Mouse (Mus musculus) kidney, postnatal 0 days (tissue): ENCODE measurements around the gene Snrpc. TPM values are rescaled to one million over a fixed set of nuclear protein-coding genes. Genes with fewer than 3 reads are reported as not detected.

Source experiments
- ATAC-seq: fragments of 200-750 bp; cut with Nextera tagmentation; replicated peaks from 2 replicates; pipeline ENCODE4 v1.8.0; 2017; ENCODE audit warnings: low read depth, moderate number of reproducible peaks, moderate TSS enrichment, moderate library complexity; ENCODE audit not compliant: low FRiP score
- DNase-seq: peaks from one replicate; pipeline ENCODE4 v3.0.0-alpha.2; 2016; ENCODE audit warnings: low spot score
- H3K27ac ChIP-seq: fragments of 300-500 bp; sonication (generic); 2 replicates; pipeline ENCODE4 v1.5.1; 2014; ENCODE audit warnings: mild to moderate bottlenecking
- H3K27me3 ChIP-seq: fragments of 300-500 bp; sonication (generic); 2 replicates; pipeline ENCODE4 v1.6.1; 2014; ENCODE audit warnings: low read length, mixed read lengths; ENCODE audit not compliant: insufficient read depth
- H3K36me3 ChIP-seq: fragments of 300-500 bp; sonication (generic); 2 replicates; pipeline ENCODE4 v1.6.1; 2014; ENCODE audit warnings: low read length, mixed read lengths; ENCODE audit not compliant: insufficient read depth
- H3K4me1 ChIP-seq: fragments of 300-500 bp; sonication (generic); replicated peaks from 2 replicates; pipeline ENCODE4 v1.6.1; 2014; ENCODE audit warnings: antibody characterized with exemption, low read length, mixed read lengths; ENCODE audit not compliant: insufficient read depth
- H3K4me2 ChIP-seq: fragments of 300-500 bp; sonication (generic); 2 replicates; pipeline ENCODE4 v1.6.1; 2014; ENCODE audit warnings: mild to moderate bottlenecking, low read length, moderate library complexity, mixed read lengths
- H3K4me3 ChIP-seq: fragments of 300-500 bp; sonication (generic); replicated peaks from 2 replicates; pipeline ENCODE4 v1.5.1; 2014; ENCODE audit warnings: low read depth, low read length
- H3K9ac ChIP-seq: fragments of 300-500 bp; sonication (generic); 2 replicates; pipeline ENCODE4 v1.6.1; 2014; ENCODE audit warnings: low read depth, low read length
- H3K9me3 ChIP-seq: fragments of 300-500 bp; sonication (generic); replicated peaks from 2 replicates; pipeline ENCODE4 v1.6.1; 2016; ENCODE audit warnings: low read length, inconsistent platforms, mixed read lengths
- CTCF ChIP-seq: IDR thresholded peaks from 2 replicates; pipeline ENCODE4 v1.5.1; 2016; ENCODE audit warnings: antibody characterized with exemption, low read depth, mild to moderate bottlenecking, moderate library complexity
- WGBS: fragments of 180-500 bp; shearing (Covaris S2); extraction: QIAGEN DNeasy Blood & Tissue Kit; methylation state at CpG from one replicate; pipeline ENCODE4 v1.1.7; 2014; 5-methylcytosine and 5-hydroxymethylcytosine counted together
- polyA plus RNA-seq: library from polyadenylated mRNA; unstranded; fragments of >200 nt; fragmentation: Nextera tagmentation; extraction: Ambion mirVana; gene quantifications from 2 replicates; pipeline ENCODE4 v1.2.1, GENCODE M21; 2015

Gene Snrpc
- polyA plus RNA-seq, 1 experiment from 2014 or later: 258 TPM

DNA sequence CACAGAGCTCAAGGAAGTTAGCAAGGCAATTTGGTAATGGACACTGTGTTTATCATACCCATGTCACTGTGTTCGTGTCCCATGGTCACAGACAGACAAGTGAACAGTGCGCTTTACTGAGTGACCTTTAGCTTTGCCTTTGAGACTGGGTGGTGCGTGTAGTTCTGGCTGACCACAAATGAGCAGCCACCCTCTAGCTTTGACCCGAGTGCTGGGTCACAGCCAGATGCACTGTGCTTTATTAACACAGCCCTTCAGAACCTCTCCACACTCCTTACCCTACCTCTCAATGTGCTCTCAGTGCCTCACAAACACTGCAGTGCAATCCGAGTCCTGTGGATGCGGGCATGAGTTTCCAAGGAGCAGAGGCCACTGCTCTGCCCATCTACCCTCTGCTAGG is 44.8 kb upstream of the Snrpc start:
- ATAC-seq (no peak), DNase-seq (no peak)
- H3K9ac ChIP-seq: no peak overlapping the region
- peak overlapping the region; percentile 34; the same call in 1 of the 2 replicates for H3K27ac ChIP-seq
- H3K9me3 ChIP-seq: no peaks in the 10 kb centered on the region
- H3K4me2 ChIP-seq: no peak overlapping the region
- 0 out of 2 replicates have a peak, but pooled peaks cover 4% of the 10 kb centered on the region for H3K36me3 ChIP-seq
- WGBS: 72% methylated on average over 6 of the region's 6 CpGs
- H3K4me1 ChIP-seq: peaks cover 15% of the 10 kb centered on the region; the same call in 1 of the 2 replicates
- no peak overlapping the region for H3K4me3 ChIP-seq
- TF ChIP-seq CTCF: no peak
- no peaks in the 10 kb centered on the region for H3K27me3 ChIP-seq

DNA sequence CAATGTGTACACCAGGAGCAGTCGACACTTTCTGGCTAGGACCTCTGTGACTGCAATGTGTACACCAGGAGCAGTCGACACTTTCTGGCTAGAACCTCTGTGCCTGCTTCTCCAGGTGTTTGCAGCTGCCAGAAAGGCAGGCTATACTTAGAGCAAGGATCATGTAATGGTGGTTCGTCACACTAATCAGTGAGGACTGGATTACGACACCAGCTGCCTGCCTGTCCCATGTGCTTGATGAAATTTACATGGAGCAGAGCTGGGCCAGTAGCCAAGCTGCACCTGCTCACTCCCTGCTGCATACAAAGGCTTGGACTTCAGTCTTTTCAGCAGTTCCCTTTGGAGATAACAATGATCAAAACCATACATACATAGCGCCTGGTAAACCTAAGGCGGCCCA is 41.2 kb upstream of the Snrpc start:
- TF ChIP-seq CTCF: no peak
- peak overlapping the region; percentile 56 for H3K27ac ChIP-seq
- peaks cover 25% of the 10 kb centered on the region; the same call in 1 of the 2 replicates for H3K4me1 ChIP-seq
- H3K4me2 ChIP-seq: peak overlapping the region; percentile 37; the same call in 1 of the 2 replicates
- H3K9ac ChIP-seq: no peak overlapping the region
- DNase-seq (peak; percentile 22), ATAC-seq (no peak)
- H3K36me3 ChIP-seq: no peaks in the 10 kb centered on the region
- no peaks in the 10 kb centered on the region for H3K9me3 ChIP-seq
- H3K4me3 ChIP-seq: no peak overlapping the region
- H3K27me3 ChIP-seq: no peaks in the 10 kb centered on the region
- 54% methylated on average over 6 of the region's 6 CpGs for WGBS

- Histone ChIP-seq H3K4me2 (peak overlapping the region; percentile 37), H3K4me3 (no peak overlapping the region)
- no peak for ATAC-seq
These were observed 40.5 kb upstream of the Snrpc start for GRCm38 (mm10) chr17:27797341-27797872.

GRCm38 (mm10) chr17:27799771-27800584 is 38.0 kb upstream of the Snrpc start:
- ATAC-seq (peak; percentile 92), DNase-seq (peak; percentile 91)
- Histone ChIP-seq H3K27ac (peak overlapping the region; percentile 84), H3K36me3 (no peaks in the 10 kb centered on the region), H3K4me3 (no peak overlapping the region), H3K4me2 (peak overlapping the region; percentile 34), H3K27me3 (no peaks in the 10 kb centered on the region), H3K9me3 (no peaks in the 10 kb centered on the region), H3K4me1 (peaks cover 25% of the 10 kb centered on the region; the same call in 1 of the 2 replicates), H3K9ac (peak overlapping the region; percentile 23; the same call in 1 of the 2 replicates)
- WGBS: 9% methylated on average over 16 of the region's 16 CpGs
- TF ChIP-seq CTCF: no peak

More at GRCm38 (mm10) chr17:27797341-27797872, 40.5 kb upstream of the Snrpc start:
- peak; percentile 65 for DNase-seq
- Histone ChIP-seq H3K27me3 (no peaks in the 10 kb centered on the region), H3K9ac (0 out of 2 replicates have a peak overlapping the region, but pooled peaks have one; percentile 23), H3K4me1 (peaks cover 25% of the 10 kb centered on the region; the same call in 1 of the 2 replicates), H3K36me3 (no peaks in the 10 kb centered on the region), H3K27ac (peak overlapping the region; percentile 56), H3K9me3 (no peaks in the 10 kb centered on the region)
- 4% methylated on average over 11 of the region's 11 CpGs for WGBS
- no peak for TF ChIP-seq CTCF

DNA sequence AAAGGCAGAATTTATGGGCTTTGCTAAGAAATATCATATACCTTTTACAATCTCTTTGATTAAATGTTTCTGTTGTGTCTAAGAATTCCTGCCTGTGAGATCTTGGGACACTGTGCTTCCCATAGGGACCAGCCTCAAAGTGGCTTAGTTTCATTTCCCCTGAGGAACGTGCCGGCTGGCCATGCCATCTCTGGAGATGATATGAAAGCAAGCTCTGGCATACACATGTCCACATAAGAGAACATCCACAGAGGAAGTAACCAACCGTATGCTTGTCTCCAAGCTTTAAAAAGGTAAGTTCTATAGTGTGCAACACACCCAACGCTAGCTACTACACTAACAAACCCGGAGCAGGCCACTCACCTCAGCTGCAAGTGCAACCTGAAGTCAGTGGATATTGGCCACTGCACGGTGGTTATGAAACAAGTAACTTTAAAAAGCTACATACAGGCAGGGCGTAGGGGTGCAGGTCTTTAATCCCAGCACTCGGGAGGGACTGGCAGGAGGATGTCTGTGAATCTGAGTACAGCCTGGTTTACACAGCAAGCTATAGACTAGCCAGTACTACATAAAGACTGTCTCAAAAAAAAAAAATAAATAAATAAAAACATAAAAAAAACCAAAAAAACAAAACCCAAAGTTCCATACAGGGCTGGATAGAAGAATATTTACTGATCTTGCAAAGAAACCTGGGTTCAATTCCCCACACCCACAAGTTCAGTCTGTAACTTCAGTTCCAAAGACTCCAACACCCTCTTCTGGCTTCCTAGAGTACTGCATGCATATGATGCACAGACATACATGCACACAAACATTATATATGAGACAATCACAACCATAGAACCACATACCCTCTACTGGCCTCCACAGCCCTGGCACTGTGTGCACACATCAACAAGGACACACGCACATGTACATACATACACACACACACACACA is 37.0 kb upstream of the Snrpc start:
- no peak for ATAC-seq
- H3K27ac ChIP-seq: peak overlapping the region; percentile 58
- no peaks in the 10 kb centered on the region for H3K36me3 ChIP-seq
- peaks cover 25% of the 10 kb centered on the region; the same call in 1 of the 2 replicates for H3K4me1 ChIP-seq
- H3K4me2 ChIP-seq: no peak overlapping the region
- peak; percentile 33; the same call in 1 of the 2 replicates for TF ChIP-seq CTCF
- no peaks in the 10 kb centered on the region for H3K27me3 ChIP-seq
- H3K4me3 ChIP-seq: no peak overlapping the region
- WGBS: 59% methylated on average over 9 of the region's 9 CpGs
- no peaks in the 10 kb centered on the region for H3K9me3 ChIP-seq
- DNase-seq: no peak
- H3K9ac ChIP-seq: no peak overlapping the region
